Mouse (Mus musculus): Measurements from ENCODE around the gene Tmem229a. TPM values are rescaled to one million over a fixed set of nuclear protein-coding genes. Genes with fewer than 3 reads are reported as not detected.

Tmem229a gene
- polyA plus RNA-seq, 1 experiment: 0.14 TPM

DNA sequence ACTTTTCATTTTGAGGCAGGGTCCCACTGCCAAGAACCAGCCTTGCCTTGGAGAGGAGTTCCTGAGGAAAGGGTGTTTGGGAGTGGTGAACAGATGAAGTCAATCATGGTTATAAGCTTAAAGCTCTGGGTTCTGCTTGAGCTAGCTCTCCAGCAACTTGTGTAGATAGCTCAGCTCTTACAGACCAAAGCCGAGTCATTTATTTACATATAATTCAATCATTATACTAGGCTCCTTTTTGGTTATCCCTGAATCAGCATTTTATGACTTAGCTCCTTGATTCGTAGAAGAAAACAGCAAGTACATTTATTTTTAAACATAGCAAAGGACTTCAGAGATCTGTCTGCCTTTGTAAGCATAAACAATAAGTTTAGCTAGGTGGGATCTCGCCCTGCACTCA, 51.0 kb downstream of the Tmem229a start:
- DNase-seq: no peak
- H3K4me1 ChIP-seq (ENCODE audit: control insufficient read depth, insufficient read depth, low read length): no peaks in the 10 kb centered on the region
- 65% methylated on average over 3 of the region's 3 CpGs for WGBS
- TF ChIP-seq POLR2A (IDR thresholded peaks at IDR 0.05; ENCODE audit: borderline replicate concordance, extremely low read depth, low read depth, low read length) (no peak), CTCF (IDR thresholded peaks at IDR 0.05; ENCODE audit: insufficient read depth, low read length) (no peak)
- H3K4me3 ChIP-seq (replicated peaks; ENCODE audit: extremely low read depth, low read depth, low read length): no peak overlapping the region

Other genes with a start within 250 kb of the Tmem229a start
- gene Hyal6, start 223.1 kb downstream of the Tmem229a start, polyA plus RNA-seq (2012; rRNA removed): not detected in 2 replicates
- gene Hyal4, start 208.0 kb downstream of the Tmem229a start, polyA plus RNA-seq (2012; rRNA removed): not detected in 2 replicates
- not detected in 2 replicates for gene Spam1, start 165.1 kb downstream of the Tmem229a start, polyA plus RNA-seq (2012; rRNA removed)
- not detected in 2 replicates for gene Hyal5, start 98.3 kb downstream of the Tmem229a start, polyA plus RNA-seq (2012; rRNA removed)